Mouse (Mus musculus) urinary bladder, adult 2 months (tissue): ENCODE measurements around the gene Mbnl2. TPM values are rescaled to one million over a fixed set of nuclear protein-coding genes. Genes with fewer than 3 reads are reported as not detected.

Experiments
- DNase-seq: peaks from one replicate; pipeline ENCODE4 v3.0.0; 2022; ENCODE audit warnings: low spot score
- polyA plus RNA-seq: library from polyadenylated mRNA; depleted of rRNA; stranded (reverse); fragments of >200 nt; gene quantifications from 2 replicates; pipeline ENCODE4 v1.2.3, GENCODE M21; 2012

The Mbnl2 gene
- polyA plus RNA-seq, 1 experiment, result 161 TPM

DNA sequence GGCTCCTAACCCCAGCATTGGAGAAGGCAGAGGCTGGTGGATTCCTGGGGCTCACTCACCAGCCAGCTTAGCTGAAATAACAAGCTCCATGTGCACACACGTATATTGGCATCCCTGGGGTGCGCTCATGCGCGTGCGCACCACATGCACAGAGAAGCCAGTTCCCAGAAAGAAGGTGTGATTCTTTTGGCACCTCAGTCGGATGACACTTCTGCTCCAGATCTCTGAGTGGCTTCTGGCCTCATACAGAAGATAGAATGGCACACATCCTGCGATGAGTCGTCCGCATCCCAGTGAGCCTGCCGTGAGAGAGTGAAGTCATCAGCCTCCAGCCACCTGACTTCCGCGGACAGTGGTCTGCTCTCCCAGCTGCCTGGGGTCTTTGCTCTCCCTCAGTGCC, 55.0 kb downstream of the Mbnl2 start:
- no peak for DNase-seq

DNA sequence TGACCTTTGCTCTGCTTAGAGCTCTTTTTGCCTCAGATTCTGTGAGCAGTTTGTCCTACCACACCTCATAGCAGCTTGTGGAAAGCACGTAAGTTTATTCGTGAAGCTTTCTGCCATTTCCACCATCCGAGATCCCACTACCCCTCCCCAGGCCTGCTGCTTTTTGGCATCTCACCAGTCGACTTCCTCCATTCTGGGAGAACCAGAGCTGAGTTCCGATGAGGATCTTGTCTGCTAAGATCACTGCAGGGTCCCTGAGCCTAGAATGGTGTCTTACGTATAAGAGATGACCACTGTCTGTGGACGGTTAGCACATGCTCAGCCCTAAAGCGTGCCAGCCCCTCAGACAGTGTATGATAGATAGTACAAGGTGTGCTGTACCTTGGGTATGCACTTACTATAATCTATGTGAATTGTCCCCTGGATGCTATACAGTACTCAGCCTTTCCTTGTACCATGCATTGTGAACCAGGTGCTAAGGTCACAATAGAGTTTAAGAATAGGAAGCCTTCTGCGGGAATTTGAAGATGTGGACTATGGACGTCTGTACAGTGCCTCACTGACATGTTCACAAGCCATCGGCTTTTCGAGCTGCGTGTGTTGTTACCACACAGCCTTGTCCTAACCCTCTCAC, 55.5 kb downstream of the Mbnl2 start:
- no peak for DNase-seq

DNA sequence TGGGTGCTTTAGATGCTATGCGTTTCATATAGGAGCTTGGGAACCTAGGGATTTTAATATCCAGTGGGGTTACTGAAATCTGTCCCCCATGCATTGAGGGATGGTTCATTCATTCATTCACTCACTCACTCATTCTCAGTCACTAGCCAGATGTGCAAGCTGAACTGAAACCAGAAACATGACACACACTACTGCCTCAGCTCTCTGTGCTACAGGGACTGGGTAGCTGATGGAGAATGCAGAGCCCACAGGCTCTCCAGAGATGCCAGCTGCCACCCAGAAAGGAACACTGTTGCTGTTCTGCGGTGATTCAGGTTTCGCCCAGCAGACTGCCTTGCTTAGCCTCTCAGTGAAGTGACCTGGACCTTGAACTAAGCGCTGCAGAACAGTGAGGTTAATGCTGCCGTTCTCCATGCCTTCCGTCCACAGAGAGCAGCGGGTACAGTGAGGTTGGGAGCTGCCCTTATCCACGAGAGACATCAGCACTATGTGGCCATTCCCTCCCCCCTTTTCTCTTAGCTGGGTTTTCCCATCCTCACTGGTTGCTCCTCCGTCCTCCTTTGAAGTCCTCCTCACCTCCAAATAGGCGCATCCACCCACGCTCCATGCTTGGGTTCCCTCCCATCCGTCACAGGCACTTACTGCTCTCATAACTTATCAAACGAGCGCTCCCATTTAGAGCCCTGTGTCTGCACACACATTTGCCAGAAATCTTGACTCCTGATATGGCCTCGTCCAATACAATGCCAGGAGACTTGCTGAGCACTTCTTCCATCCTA, 58.2 kb downstream of the Mbnl2 start:
- DNase-seq, result no peak

DNA sequence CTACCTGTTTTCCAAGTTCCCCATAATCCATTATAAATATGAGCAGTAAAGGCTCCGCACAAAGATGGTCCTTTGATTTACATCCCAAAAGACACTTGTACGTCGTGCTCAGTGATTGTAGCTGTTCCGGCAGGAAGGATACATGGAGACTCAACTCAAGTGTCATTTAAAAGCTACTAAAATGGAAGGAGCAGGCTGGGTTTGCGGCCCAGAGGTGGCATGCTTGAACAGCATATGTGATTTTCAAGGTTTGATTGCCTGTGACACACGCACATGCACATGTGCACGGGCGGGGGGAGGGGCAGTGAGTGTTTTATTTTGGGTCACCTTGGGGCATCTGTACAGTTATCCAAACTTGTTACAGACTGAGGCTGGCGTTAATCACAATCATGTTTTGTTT, 59.9 kb downstream of the Mbnl2 start:
- DNase-seq, result no peak

DNA sequence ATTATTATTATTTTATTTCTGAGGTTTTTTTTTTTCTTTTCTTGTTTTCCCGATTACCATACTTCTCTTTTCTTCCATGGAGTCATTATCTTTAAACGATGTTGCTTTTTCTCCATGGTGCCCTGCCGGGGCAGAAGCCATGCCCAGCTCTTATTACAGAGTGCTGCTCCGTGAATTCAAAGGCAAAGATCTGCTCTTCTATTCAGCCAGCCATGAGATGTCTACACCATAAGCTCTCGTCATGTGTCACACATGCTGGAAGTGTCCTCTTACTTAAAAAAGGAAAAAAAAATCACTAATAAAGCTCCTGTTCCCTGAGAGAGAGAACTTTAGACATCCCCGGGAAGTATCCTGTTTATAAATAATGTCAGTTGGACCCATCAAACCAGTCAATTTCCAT, 60.4 kb downstream of the Mbnl2 start:
- DNase-seq, result no peak

DNA sequence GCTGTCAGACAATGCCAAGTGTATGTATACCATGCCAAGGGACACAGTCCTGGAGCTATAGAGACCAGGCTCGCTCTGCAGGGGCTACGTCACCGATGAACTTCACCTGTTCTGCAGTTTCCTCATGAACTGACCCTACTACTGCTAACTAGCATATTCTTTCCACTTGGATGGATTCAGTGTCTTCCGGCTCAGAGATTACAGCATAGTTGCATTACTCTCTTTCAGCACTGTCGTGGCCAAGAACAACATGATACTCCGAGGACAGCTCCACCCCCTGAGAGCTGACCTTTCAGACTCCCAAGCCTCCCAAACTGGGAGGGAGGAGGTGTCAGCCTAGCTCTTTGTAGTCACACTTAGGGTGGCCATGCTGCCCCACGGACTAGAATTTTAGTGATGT, 60.9 kb downstream of the Mbnl2 start:
- no peak for DNase-seq

DNA sequence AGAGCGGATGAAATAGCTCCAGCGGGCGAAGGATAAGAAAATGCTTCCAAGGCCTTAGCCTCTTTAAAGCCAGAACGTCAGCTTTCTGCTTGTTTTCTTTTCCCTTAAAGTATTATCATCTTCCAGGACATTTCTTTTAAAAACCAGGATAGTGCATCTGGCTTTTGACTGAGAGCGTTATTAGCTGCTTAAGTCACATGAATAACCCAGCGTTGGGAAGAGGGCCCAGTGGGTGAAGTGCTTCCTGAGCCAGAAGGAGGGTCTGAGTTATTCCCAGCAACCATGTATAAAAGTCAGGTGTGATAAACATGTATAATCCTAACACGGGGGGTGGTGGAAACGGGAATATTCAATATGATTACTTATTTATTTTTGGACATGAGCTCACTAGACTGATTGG, 61.4 kb downstream of the Mbnl2 start:
- DNase-seq, result no peak

DNA sequence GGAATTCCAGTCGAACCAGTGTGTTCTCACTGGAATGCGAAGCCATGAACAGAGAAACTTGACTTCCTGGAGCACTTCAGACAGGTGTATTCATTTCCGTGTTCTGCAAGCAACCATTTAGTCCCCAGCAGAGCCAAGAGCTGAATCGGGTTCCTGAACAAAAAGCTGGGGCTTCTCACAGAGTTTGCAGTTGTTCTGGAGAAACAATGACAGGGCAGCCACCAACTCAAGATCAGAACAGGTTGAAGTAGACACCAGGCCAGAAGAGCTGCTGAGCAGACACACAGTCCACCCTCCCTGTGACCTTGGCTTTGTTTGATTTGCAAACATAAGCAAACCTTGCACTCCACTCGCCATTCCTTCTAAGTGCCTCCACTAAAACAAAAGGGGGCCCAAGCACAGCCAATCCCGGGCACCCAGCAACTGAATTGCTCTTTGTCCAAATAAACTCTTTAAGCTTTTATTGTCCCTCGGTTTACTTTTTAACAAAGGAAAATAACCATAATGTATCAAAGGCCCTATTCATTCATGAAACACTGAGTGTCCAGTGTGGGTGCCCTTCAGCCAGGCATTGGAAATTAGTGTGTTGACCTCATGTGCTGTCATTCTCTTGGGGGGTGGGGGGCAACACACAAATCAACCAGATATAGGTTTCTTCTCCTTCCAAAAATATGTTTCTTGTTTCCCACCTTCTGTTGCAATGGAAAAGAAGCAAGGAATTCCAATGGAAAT, 62.4 kb downstream of the Mbnl2 start:
- DNase-seq, result no peak

DNA sequence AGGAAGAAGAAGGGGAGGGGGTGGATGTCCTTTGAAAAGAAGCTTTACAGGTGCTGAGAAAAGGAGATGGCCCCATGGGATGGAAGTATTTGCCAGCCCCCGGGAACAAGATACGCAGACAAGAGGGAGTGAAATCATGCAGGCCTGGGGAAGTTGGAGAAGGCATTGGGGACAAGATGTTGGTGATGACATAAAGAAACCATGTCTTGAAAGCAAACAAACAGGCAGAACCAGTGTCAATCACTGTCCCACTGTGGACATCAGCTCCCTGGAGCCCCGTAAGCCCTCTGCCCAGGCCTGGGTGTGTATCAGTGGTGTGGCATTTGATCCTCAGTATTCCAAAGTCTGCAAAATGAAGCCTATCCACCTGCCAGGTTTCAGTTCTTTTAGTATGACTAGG, 63.2 kb downstream of the Mbnl2 start:
- DNase-seq, result no peak

DNA sequence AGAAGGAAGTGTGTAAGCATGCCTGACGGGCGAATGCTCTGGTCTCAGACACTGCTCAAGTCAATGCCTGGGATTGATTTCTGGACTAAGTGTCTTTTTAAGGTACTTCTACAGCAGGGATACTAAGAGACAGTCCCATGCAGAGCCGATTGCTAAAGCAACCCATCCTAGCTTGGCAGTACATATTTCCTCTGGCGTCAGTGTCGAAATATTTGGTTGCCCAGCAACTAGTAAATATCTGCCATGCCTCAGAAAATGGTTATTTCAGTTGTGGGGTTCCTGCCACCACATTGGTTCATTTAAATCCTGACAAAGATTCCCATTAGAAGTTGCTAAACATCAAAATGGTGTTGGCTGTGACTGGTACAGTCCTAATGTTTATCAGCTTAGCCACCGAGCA, 66.4 kb downstream of the Mbnl2 start:
- no peak for DNase-seq

DNA sequence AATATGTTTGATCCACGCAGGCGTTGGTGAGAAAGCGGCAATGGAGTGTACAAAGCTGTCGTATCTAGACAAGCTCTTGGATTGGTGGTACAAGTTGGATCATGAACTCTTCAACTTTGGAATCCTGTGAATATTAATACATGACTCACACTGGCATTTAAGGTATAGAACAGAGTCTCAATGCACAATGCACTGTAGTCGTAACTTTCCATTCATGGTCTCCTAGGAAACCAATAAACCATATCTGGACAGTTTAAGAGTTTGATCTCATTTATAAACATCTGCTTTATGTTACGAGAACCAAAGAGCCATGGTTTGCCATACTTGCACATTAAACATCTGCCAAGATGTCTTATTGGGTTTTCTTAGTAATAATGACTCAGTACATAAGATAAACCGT, 66.9 kb downstream of the Mbnl2 start:
- DNase-seq, result no peak

DNA sequence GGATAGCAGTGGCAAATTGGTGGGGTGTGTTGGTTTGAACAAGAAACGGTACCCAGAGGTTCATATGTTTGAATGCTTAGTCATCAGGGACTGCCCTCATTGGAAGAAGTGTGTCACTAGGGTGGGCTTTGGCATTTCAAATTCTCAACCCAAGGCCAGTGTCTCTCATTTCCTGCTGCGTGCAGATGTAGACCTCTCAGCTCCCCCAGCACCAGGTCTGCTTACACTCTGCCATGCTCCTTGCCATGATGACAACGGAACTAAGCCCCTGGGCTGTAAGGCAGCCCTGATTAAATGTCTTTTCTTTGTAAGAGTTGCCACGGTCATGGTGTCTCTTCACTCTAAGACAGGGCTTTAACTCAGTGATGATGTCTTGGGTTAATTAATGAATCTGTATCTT, 69.2 kb downstream of the Mbnl2 start:
- DNase-seq, result no peak

DNA sequence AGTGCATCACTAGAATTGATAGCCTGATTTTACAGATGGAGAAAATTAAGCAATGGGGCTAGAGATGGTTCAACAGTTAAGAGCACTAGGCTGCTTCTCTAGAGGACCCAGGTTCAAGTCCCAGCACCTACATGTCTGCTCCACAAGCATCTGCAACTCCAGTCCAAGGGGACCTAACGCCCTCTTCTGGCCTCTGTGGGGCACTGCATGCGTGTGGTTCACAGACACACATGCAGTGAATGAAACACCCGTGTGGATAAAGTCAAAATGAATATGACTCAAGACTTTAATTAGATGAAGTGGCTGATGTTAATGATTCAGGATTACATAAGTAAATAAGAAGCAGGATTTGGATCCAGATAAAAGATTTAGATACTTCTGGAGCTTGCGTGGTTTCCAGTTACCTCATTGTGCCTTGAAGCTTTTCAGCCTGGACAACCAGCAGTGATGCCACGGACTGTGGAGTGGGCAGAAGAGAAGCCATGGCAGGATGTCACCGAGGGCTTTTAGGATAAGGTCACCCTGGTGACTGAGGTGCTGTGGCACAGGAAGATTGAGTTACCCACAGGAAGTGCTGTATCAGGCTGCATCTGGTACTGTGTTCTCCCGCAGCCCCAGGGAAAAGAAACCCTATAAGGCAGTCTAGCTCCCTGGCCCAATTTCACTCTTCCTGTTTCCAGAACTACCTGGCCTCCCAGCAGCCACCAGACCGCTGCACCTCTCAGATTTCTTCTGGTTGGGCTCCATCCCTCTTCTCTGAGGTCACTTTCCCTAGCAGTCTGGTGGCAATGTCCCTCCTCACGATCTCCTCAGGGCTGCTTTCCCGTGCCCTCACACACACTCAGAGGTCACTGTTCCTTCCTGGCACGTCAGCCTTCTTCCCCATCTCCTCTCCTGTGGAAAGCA, 72.2 kb downstream of the Mbnl2 start:
- no peak for DNase-seq

DNA sequence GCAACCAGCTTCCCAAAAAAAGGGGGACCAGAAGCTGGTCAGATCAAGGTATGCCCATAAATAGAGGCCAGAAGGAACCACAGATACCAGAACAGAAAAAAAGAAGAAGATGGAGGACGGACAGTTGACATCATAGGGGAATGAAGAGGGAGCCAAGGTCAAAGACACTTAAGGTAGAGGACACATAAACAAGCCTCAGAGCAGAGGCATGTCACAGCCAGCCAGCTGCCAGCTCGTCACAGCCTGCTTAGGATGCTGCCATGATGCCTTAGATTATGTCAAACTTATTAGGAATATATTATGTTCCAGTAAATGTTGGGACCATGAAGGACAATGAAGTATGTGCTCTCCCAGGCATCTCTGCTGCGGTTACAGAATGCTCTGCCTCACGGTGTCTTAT, 73.9 kb downstream of the Mbnl2 start:
- no peak for DNase-seq

DNA sequence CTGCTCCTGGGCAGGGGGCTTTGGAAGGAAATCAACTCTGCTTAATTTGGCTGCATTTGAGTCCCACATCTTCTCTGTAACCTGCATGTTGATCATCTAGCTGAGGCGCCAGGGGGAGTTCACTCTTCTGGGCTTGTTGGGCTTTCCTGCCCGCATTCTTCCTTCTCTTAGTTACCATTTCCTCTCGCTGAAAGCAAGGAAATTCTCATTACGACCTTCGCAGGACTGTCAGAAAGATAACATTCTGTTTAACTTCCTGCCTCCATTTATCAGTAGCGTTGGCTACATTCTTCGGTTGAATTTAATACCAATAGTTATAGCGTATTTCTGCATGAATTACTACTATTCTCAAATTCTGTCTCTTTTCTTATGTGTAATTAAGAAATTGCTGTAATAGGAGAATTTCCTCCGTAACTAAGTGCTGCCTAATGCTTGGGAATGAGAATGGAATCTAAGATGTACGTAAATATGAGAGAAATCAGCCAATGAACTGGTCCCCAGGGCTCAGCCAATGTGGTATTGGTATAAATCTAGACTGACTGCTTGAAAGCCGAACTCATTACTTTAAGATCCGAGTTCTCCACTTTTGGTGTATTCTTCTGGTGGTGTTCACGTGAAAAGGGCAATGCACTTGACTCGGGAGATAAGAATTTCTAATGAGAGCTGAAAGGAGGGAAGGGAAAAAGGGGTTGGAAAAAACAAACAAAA, 76.8 kb downstream of the Mbnl2 start:
- DNase-seq, result no peak

DNA sequence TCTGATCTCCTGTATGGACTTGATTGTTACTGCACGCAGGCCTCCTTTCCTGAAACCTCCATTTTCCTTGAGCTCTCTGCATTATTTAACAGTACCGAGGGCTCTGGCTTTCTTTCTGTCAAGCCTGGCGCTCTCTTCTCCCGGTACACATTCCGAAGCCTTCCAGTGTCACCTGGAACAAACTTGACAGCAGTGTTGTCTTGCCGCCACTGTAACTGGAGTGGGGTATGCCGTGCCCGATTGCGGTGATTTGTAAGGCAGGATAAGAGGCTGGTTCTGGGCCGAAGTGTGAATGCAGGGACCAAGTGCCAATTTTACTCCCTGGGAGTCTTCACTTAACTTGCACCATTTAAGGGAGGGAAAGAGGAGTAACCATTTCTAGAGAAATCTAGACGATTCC, 77.7 kb downstream of the Mbnl2 start:
- no peak for DNase-seq

DNA sequence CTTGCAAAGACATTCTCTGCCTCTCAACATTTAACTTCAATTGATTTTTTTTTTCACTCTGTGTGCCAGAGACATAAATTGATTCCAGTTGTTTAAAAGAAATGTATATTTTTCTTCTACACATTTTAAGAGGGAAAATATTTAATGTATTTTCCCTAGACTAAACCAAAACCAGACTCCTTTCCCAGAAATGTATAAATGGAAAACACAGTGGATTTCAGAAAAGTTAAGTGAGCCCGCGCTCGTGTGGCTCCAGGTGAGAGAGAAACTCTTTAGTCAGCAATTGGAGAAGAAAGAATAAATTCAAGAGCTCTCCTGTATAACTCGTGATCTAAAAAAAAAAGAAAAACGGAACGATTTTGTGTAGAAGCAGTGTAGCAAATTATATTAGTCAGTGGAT, 79.1 kb downstream of the Mbnl2 start:
- no peak for DNase-seq

DNA sequence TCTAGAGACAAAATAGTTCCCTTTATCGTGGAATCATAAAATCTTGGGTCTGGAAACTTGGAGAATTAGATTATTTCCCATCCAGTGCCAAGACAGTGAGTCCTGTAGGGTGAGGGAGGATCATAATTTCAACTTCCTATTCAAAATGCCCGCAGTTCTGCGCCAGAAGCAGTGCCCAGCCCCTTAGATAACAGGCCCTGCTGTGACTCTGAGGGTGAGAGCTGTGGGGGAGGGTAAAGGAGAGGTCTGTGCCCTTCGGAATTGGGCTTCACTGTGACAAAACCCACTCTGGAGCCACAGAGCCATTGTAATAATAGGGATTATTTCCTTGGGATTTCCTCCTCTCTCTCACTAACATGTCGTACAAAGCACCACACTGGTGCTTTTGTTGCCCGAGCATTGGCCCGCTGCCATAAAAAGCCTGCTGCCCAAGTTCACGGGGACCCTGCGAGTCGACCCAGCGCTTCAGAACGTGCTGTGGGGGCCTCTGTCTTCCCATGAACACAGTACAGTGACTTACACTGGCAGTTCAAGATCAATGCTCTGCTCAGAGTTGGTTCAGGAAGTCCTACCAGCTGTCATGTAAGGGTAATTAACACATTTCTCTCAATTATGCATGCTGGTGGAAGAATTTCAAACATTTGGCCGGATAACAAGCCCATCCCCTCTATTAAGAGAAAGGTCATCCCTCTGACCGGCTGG, 79.7 kb downstream of the Mbnl2 start:
- DNase-seq, result no peak

DNA sequence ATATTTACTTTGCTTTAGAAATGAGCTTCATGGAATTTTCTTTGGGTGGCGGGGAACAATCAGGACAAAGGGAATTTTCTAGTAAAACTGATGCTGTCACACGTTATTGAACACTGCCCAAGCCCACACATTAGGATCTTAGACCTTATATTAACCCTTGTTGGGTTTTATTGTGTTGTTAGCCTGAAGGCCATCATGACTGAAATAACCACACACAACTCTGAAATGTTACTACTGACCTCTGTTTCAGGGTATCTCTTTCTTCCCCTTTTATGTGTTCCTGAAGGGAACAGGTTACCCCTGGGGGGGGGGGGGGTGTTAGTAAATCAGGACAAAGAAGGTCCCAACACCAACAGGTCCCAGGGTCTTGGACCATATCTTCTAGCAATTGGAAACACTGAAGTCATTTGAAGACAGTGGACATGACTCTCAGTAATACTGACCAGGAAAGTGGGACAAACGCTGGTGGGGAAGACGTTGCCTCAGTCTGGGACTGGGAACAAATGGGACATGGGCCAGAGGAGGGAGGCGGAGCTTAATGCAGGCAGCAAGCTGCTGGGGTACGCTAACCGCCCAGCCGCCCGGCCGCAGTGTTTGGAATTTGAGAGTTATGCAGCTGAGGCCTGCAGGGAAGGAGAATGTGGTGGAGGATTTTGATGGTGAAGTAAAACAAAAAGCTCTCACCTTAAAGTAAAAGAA, 80.4 kb downstream of the Mbnl2 start:
- DNase-seq, result no peak
